Comparison of ENCODE assay signal across 13 mouse cellular contexts in genomic region chr16:31705213-31705612, GRCm38 (mm10). TPM values are rescaled to one million over a fixed set of nuclear protein-coding genes. Genes with fewer than 3 reads are reported as not detected.
DNase-seq lines count a peak whose midpoint lies in the region; ATAC-seq and TF ChIP-seq lines count a peak whose summit lies in the region.
"Had no signal": no experiment of that assay in that cellular context is flagged by ENCODE, and none has a peak within 500 bp of the region (broad histone marks: within the 10 kb centered on the region; RNA-seq: fewer than 3 reads in every experiment).

No protein-coding gene starts in this region.

- H3K9me3 ChIP-seq in forebrain, embryonic 14.5 days (replicated peaks; ENCODE audit: control insufficient read depth, low read length): no peaks in the 10 kb centered on the region
- H3K9me3 ChIP-seq in forebrain, embryonic 11.5 days (ENCODE audit: control insufficient read depth, low read length): no peaks in the 10 kb centered on the region
- H3K9me3 ChIP-seq in limb, embryonic 14.5 days (ENCODE audit: control insufficient read depth, low read length): no peaks in the 10 kb centered on the region
- no peaks in the 10 kb centered on the region for H3K9me3 ChIP-seq in limb, embryonic 10.5 days (replicated peaks)
- H3K9me3 ChIP-seq in E14TG2a.4 (ENCODE audit: low read length): no peaks in the 10 kb centered on the region
- H3K9me3 ChIP-seq: forebrain, embryonic 12.5 days; hindbrain, embryonic 12.5 days had no signal

- H3K4me3 ChIP-seq in forebrain, embryonic 14.5 days (ENCODE audit: low read depth, low read length): no peak overlapping the region
- H3K4me3 ChIP-seq in forebrain, embryonic 11.5 days (ENCODE audit: low read depth, low read length): no peak overlapping the region
- no peak overlapping the region for H3K4me3 ChIP-seq in limb, embryonic 14.5 days (replicated peaks; ENCODE audit: low read length)
- H3K4me3 ChIP-seq in limb, embryonic 10.5 days: no peak overlapping the region
- no peak overlapping the region for H3K4me3 ChIP-seq in E14TG2a.4 (replicated peaks; ENCODE audit: low read length)
- H3K4me3 ChIP-seq: forebrain, embryonic 12.5 days; hindbrain, embryonic 12.5 days had no signal

- H3K9ac ChIP-seq in forebrain, embryonic 14.5 days (ENCODE audit: low read length): no peak overlapping the region
- H3K9ac ChIP-seq in forebrain, embryonic 11.5 days (ENCODE audit: low read length): no peak overlapping the region
- H3K9ac ChIP-seq in limb, embryonic 14.5 days (ENCODE audit: low read depth, low read length, severe bottlenecking): no peak overlapping the region
- H3K9ac ChIP-seq: forebrain, embryonic 12.5 days; hindbrain, embryonic 12.5 days had no signal

- no peaks in the 10 kb centered on the region; the same call in 1 of the 2 replicates for H3K4me1 ChIP-seq in forebrain, embryonic 14.5 days (ENCODE audit: control insufficient read depth, insufficient read depth, low read length)
- no peaks in the 10 kb centered on the region; the same call in 1 of the 2 replicates for H3K4me1 ChIP-seq in forebrain, embryonic 11.5 days (replicated peaks; ENCODE audit: control insufficient read depth, insufficient read depth, low read length)
- H3K4me1 ChIP-seq in limb, embryonic 14.5 days (ENCODE audit: control insufficient read depth, insufficient read depth, low read length): peaks cover 3% of the 10 kb centered on the region; the same call in 1 of the 2 replicates
- H3K4me1 ChIP-seq in limb, embryonic 10.5 days: peaks cover 10% of the 10 kb centered on the region; the same call in 1 of the 2 replicates
- H3K4me1 ChIP-seq in E14TG2a.4 (replicated peaks; ENCODE audit: low read depth, low read length): peaks cover 19% of the 10 kb centered on the region
- H3K4me1 ChIP-seq: hindbrain, embryonic 12.5 days had no signal

- H3K4me2 ChIP-seq in forebrain, embryonic 14.5 days (ENCODE audit: low read length): no peak overlapping the region
- H3K4me2 ChIP-seq in forebrain, embryonic 11.5 days (ENCODE audit: low read depth, low read length, severe bottlenecking): no peak overlapping the region
- H3K4me2 ChIP-seq in limb, embryonic 14.5 days (replicated peaks; ENCODE audit: low read depth, low read length, severe bottlenecking): no peak overlapping the region
- H3K4me2 ChIP-seq: forebrain, embryonic 12.5 days; hindbrain, embryonic 12.5 days had no signal

- peak; percentile 79 for DNase-seq in forebrain, embryonic 14.5 days (ENCODE audit: low spot score)
- no peak for DNase-seq in forebrain, embryonic 11.5 days (ENCODE audit: low spot score)
- peak; percentile 82 for DNase-seq in limb, embryonic 14.5 days (ENCODE audit: low spot score)
- no peak for DNase-seq in limb, embryonic 10.5 days (ENCODE audit: low spot score)
- peak; percentile 37 for DNase-seq in induced T-regulatory cell, adult 2 months (ENCODE audit: low read depth)
- DNase-seq in adrenal gland, adult 18-20 months (ENCODE audit: low spot score in 2 of 2): no peak
- DNase-seq: adrenal gland, postnatal 14 days; cerebellum, postnatal 14 days; lung, adult 18-20 months had no signal

- H3K27ac ChIP-seq in forebrain, embryonic 14.5 days (ENCODE audit: low read depth, low read length): no peak overlapping the region
- no peak overlapping the region for H3K27ac ChIP-seq in forebrain, embryonic 11.5 days (ENCODE audit: low read depth, low read length)
- no peak overlapping the region for H3K27ac ChIP-seq in limb, embryonic 14.5 days (replicated peaks; ENCODE audit: low read depth, low read length)
- no peak overlapping the region for H3K27ac ChIP-seq in limb, embryonic 10.5 days
- H3K27ac ChIP-seq: forebrain, embryonic 12.5 days; hindbrain, embryonic 12.5 days had no signal

- no peak for ATAC-seq in forebrain, embryonic 14.5 days
- ATAC-seq in forebrain, embryonic 11.5 days (replicated peaks; ENCODE audit: low FRiP score): no peak
- no peak for ATAC-seq in limb, embryonic 14.5 days (ENCODE audit: low FRiP score, low read depth)
- ATAC-seq in activated CD4-positive, CD25-positive, alpha-beta regulatory T cell, adult 4 months: no peak

- 27% methylated on average over 2 of the region's 2 CpGs for WGBS in forebrain, embryonic 14.5 days
- 36% methylated on average over 2 of the region's 2 CpGs for WGBS in forebrain, embryonic 11.5 days
- 9% methylated on average over 2 of the region's 2 CpGs for WGBS in limb, embryonic 14.5 days
- WGBS in limb, embryonic 10.5 days: 64% methylated on average over 2 of the region's 2 CpGs

- peak; percentile 31; the same call in 1 of the 2 replicates for TF ChIP-seq CTCF in E14TG2a.4 (conservative IDR thresholded peaks at IDR 0.05; ENCODE audit: low read length)

- no peaks in the 10 kb centered on the region for H3K27me3 ChIP-seq in forebrain, embryonic 14.5 days (replicated peaks; ENCODE audit: control insufficient read depth, insufficient read depth, low read length)
- no peaks in the 10 kb centered on the region for H3K27me3 ChIP-seq in forebrain, embryonic 11.5 days (ENCODE audit: control insufficient read depth, insufficient read depth, low read length)
- no peaks in the 10 kb centered on the region for H3K27me3 ChIP-seq in limb, embryonic 14.5 days (ENCODE audit: control insufficient read depth, insufficient read depth, low read length)
- H3K27me3 ChIP-seq in limb, embryonic 10.5 days (ENCODE audit: low read depth, poor library complexity, severe bottlenecking): no peaks in the 10 kb centered on the region
- H3K27me3 ChIP-seq in E14TG2a.4 (ENCODE audit: insufficient read depth, low read length): no peaks in the 10 kb centered on the region
- H3K27me3 ChIP-seq: forebrain, embryonic 12.5 days; hindbrain, embryonic 12.5 days had no signal

- H3K36me3 ChIP-seq in forebrain, embryonic 14.5 days (ENCODE audit: control insufficient read depth, insufficient read depth, low read length): no peaks in the 10 kb centered on the region
- H3K36me3 ChIP-seq in forebrain, embryonic 11.5 days (ENCODE audit: control insufficient read depth, insufficient read depth, low read length): no peaks in the 10 kb centered on the region
- no peaks in the 10 kb centered on the region for H3K36me3 ChIP-seq in limb, embryonic 14.5 days (ENCODE audit: control insufficient read depth, insufficient read depth, low read length)
- H3K36me3 ChIP-seq in limb, embryonic 10.5 days: no peaks in the 10 kb centered on the region
- H3K36me3 ChIP-seq in E14TG2a.4 (ENCODE audit: insufficient read depth, low read length): no peaks in the 10 kb centered on the region
- H3K36me3 ChIP-seq: forebrain, embryonic 12.5 days; hindbrain, embryonic 12.5 days had no signal

- TF ChIP-seq POLR2A in limb, embryonic 14.5 days (IDR thresholded peaks at IDR 0.05; ENCODE audit: borderline replicate concordance, extremely low read depth, insufficient read depth, insufficient read length): no peak

RNA-seq across cellular contexts. Expression of gene Dlg1, which starts 42.0 kb away (rescaled TPM):
- 14.1 and 17.2 TPM in 2 replicates for polyA plus RNA-seq in forebrain, embryonic 14.5 days (2014; fragmentation: Nextera tagmentation; extraction: Ambion mirVana)
- 33.1 and 38.5 TPM in 2 replicates for polyA plus RNA-seq in forebrain, embryonic 11.5 days (2014; fragmentation: Nextera tagmentation; extraction: Ambion mirVana)
- 55.1 and 62.0 TPM in 2 replicates for polyA plus RNA-seq in limb, embryonic 14.5 days (2012; rRNA removed)
- 37.9 and 40.5 TPM in 2 replicates for polyA plus RNA-seq in limb, embryonic 14.5 days (2014; fragmentation: Nextera tagmentation; extraction: Ambion mirVana)
- 31.4 and 33.9 TPM in 2 replicates for polyA plus RNA-seq in limb, embryonic 10.5 days (2016; fragmentation: Nextera tagmentation; extraction: Ambion mirVana)
- 10 to 100 TPM; 20.6 to 29.1 TPM for polyA plus RNA-seq in activated CD4-positive, CD25-positive, alpha-beta regulatory T cell, adult 4 months (2017; shearing (Covaris generic))
- 100 to 1,000 TPM in 1 of 2 experiments, 10 to 100 TPM in 1; 80.1 to 117 TPM for total RNA-seq in adrenal gland, adult 18-20 months (2021)

Comparison
In these comparisons a context has a peak if more than half of its experiments do, and no peak if none do; other contexts are left out.
1. DNase-seq: peak in forebrain, embryonic 14.5 days (single experiment), limb, embryonic 14.5 days (single experiment) and induced T-regulatory cell, adult 2 months (single experiment); none in forebrain, embryonic 11.5 days (single experiment), limb, embryonic 10.5 days (single experiment) and adrenal gland, adult 18-20 months (0 of 2).